Mouse (Mus musculus) brain, embryonic 14.5 days (tissue): ENCODE measurements around the gene Dnajb12.

Experiments
- CTCF ChIP-seq: fragments of 200-500 bp; IDR thresholded peaks from 2 replicates; pipeline ENCODE4 v1.5.1; 2012; ENCODE audit warnings: inconsistent platforms, mild to moderate bottlenecking, moderate library complexity, borderline replicate concordance; ENCODE audit not compliant: insufficient read depth, insufficient read length; ENCODE audit errors: extremely low read depth
- POLR2A ChIP-seq: fragments of 200-500 bp; IDR thresholded peaks from 2 replicates; pipeline ENCODE4 v1.6.1; 2012; ENCODE audit warnings: mild to moderate bottlenecking, inconsistent platforms, borderline replicate concordance; ENCODE audit not compliant: poor library complexity, insufficient read depth, insufficient read length, severe bottlenecking; ENCODE audit errors: extremely low read depth

DNA sequence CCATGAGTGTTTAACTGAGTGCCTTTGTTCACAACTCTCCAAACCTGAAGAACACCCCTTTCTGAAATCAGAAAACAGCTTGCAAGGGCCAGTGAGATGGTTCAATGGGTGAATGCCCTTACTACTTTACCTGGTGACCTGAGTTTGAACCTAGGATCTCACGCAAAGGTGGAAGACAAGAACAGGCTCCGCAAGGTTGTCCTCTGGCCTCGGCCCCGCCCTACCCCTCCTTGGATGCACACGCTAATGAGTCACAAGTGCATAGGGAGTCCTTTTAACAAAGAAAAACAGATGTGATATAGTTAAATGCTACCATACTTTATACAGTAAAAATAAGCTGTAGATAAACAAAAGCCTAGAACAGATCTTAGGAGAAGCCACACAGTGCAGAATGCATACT is 41.9 kb upstream of the Dnajb12 start:
- TF ChIP-seq CTCF, result no peak
- no peak for TF ChIP-seq POLR2A
